29 mouse cellular contexts compared by ENCODE assay signal in the genomic region with DNA sequence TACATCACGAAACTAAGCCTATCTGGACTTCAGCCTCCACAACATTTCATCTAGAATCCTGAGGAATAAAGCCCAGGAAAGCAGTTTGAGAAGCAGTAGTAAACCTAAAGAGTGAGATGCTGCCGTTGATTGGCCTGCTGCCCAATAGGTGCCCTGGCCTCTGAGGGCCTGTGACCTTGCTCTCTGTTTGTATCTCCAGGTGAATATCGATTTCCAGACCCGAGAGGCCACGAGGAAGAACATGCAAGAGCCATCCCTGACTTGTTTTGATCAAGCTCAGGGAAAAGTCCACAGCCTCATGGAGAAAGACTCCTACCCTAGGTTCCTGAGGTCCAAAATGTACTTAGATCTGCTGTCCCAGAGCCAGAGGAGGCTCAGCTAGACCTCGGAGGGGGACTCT. TPM values are rescaled to one million over a fixed set of nuclear protein-coding genes. Genes with fewer than 3 reads are reported as not detected.
"Had no signal": no experiment of that assay in that cellular context is flagged by ENCODE, and none has a peak within 500 bp of the region (broad histone marks: within the 10 kb centered on the region; RNA-seq: fewer than 3 reads in every experiment).

No protein-coding gene starts in this region.

- H3K4me3 ChIP-seq: gastrocnemius, adult 2 months; heart, embryonic 10.5 days; heart, embryonic 12.5 days; hindbrain, embryonic 10.5 days; hindbrain, embryonic 12.5 days; intestine, embryonic 15.5 days; layer of hippocampus, adult 2 months; left cerebral cortex, adult 2 months; limb, embryonic 10.5 days; limb, embryonic 12.5 days had no signal

- H3K27ac ChIP-seq: gastrocnemius, adult 2 months; heart, embryonic 10.5 days; hindbrain, embryonic 10.5 days; hindbrain, embryonic 12.5 days; hindbrain, embryonic 14.5 days; intestine, embryonic 15.5 days; layer of hippocampus, adult 2 months; left cerebral cortex, adult 2 months; limb, embryonic 10.5 days; limb, embryonic 12.5 days; liver, embryonic 14.5 days had no signal

- H3K4me1 ChIP-seq: heart, embryonic 10.5 days; heart, embryonic 12.5 days; hindbrain, embryonic 10.5 days; intestine, embryonic 15.5 days had no signal

- H3K9me3 ChIP-seq: heart, embryonic 10.5 days; heart, embryonic 12.5 days; hindbrain, embryonic 10.5 days; hindbrain, embryonic 12.5 days; intestine, embryonic 15.5 days; limb, embryonic 10.5 days; limb, embryonic 12.5 days had no signal

- ATAC-seq: hindbrain, embryonic 16.5 days; inflammation-experienced regulatory T-cells, adult 6 months; intestine, embryonic 15.5 days; intestine, postnatal 0 days had no signal

- H3K36me3 ChIP-seq: heart, embryonic 10.5 days; heart, embryonic 12.5 days; hindbrain, embryonic 12.5 days; intestine, embryonic 15.5 days; limb, embryonic 10.5 days; limb, embryonic 12.5 days had no signal

- H3K27me3 ChIP-seq: hindbrain, embryonic 12.5 days; intestine, embryonic 15.5 days; limb, embryonic 12.5 days had no signal

- H3K4me2 ChIP-seq: heart, embryonic 12.5 days; hindbrain, embryonic 12.5 days; hindbrain, embryonic 14.5 days; intestine, embryonic 15.5 days; limb, embryonic 12.5 days had no signal

- H3K9ac ChIP-seq: heart, embryonic 12.5 days; hindbrain, embryonic 12.5 days; hindbrain, embryonic 14.5 days; intestine, embryonic 15.5 days; limb, embryonic 12.5 days; liver, embryonic 14.5 days had no signal

- DNase-seq: gastrocnemius, adult 2 months; gastrocnemius, postnatal 10 days; gastrocnemius, postnatal 25 days; heart, adult 18-20 months; heart, postnatal 10 days; heart, postnatal 4 days; kidney, adult 18-20 months; kidney, adult 8-10 months; kidney, postnatal 10 days; kidney, postnatal 25 days; kidney, postnatal 4 days; liver had no signal

RNA-seq across cellular contexts. Expression of a gene that starts 39.7 kb away (rescaled TPM):
- total RNA-seq: gastrocnemius, adult 2 months; heart, adult 18-20 months; heart, adult 8-10 months; heart, postnatal 10 days; heart, postnatal 25 days had no signal

RNA-seq across cellular contexts. Expression of a gene that starts 47.6 kb away (rescaled TPM):
- total RNA-seq: granulocyte monocyte progenitor cell, adult 5-6 weeks had no signal
